Mouse (Mus musculus) gastrocnemius, adult 8-10 months (tissue): ENCODE measurements around the gene St7. TPM values are rescaled to one million over a fixed set of nuclear protein-coding genes. Genes with fewer than 3 reads are reported as not detected.

Source experiments
- DNase-seq, 2 experiments: peaks; one replicate each; pipeline ENCODE4 v3.0.0; 2022; ENCODE audit warnings: low spot score in 2 of 2
- total RNA-seq, 4 experiments: library from RNA; stranded (reverse); gene quantifications; 2 replicates each; pipeline ENCODE4 v1.2.4; 2022

Gene St7
- total RNA-seq, 4 experiments from 2014 or later: 11.3 to 16.0 (median 12.5) TPM

GRCm38 (mm10) chr6:17814074-17814649 lies 121.4 kb downstream of the St7 start:
- DNase-seq: no peak

- peak; percentile 45 to 78 for DNase-seq
Observed at GRCm38 (mm10) chr6:17816865-17817435, 124.2 kb downstream of the St7 start.

- DNase-seq: no peak
Observed at GRCm38 (mm10) chr6:17823614-17824013, 130.9 kb downstream of the St7 start.

GRCm38 (mm10) chr6:17824735-17825134 lies 132.0 kb downstream of the St7 start:
- no peak for DNase-seq

- no peak for DNase-seq
Observed at GRCm38 (mm10) chr6:17828382-17828781, 135.6 kb downstream of the St7 start.

- DNase-seq: no peak
Observed at GRCm38 (mm10) chr6:17829981-17830380, 137.2 kb downstream of the St7 start.

- peak; percentile 30 to 31 for DNase-seq
Observed at GRCm38 (mm10) chr6:17834493-17834892, 141.8 kb downstream of the St7 start.

GRCm38 (mm10) chr6:17835693-17836092 lies 143.0 kb downstream of the St7 start:
- no peak for DNase-seq

- DNase-seq: no peak
Observed at GRCm38 (mm10) chr6:17837676-17838075, 144.9 kb downstream of the St7 start.

- no peak for DNase-seq
Observed at GRCm38 (mm10) chr6:17840431-17840830, 147.7 kb downstream of the St7 start.

- peak in 1 of 2 experiments; percentile 8 for DNase-seq
Observed at GRCm38 (mm10) chr6:17842759-17843158, 150.0 kb downstream of the St7 start.

- no peak for DNase-seq
Observed at GRCm38 (mm10) chr6:17851316-17851715, 158.6 kb downstream of the St7 start.

GRCm38 (mm10) chr6:17853587-17854274 lies 161.0 kb downstream of the St7 start:
- DNase-seq: no peak

GRCm38 (mm10) chr6:17855616-17856015 lies 162.9 kb downstream of the St7 start:
- no peak for DNase-seq

GRCm38 (mm10) chr6:17859564-17859963 lies 166.8 kb downstream of the St7 start:
- no peak for DNase-seq

- DNase-seq: no peak
Observed at GRCm38 (mm10) chr6:17860463-17860862, 167.7 kb downstream of the St7 start.

- no peak for DNase-seq
Observed at GRCm38 (mm10) chr6:17867796-17868195, 175.1 kb downstream of the St7 start.

GRCm38 (mm10) chr6:17871831-17872372 lies 179.2 kb downstream of the St7 start:
- no peak for DNase-seq

- no peak for DNase-seq
Observed at GRCm38 (mm10) chr6:17875606-17876005, 182.9 kb downstream of the St7 start.

GRCm38 (mm10) chr6:17876023-17876613 lies 183.4 kb downstream of the St7 start:
- no peak for DNase-seq

- no peak for DNase-seq
Observed at GRCm38 (mm10) chr6:17876670-17877179, 184.0 kb downstream of the St7 start.

- DNase-seq: no peak
Observed at GRCm38 (mm10) chr6:17882943-17883342, 190.2 kb downstream of the St7 start.
